Mouse (Mus musculus): ENCODE measurements around the gene H3f3b.

DNA sequence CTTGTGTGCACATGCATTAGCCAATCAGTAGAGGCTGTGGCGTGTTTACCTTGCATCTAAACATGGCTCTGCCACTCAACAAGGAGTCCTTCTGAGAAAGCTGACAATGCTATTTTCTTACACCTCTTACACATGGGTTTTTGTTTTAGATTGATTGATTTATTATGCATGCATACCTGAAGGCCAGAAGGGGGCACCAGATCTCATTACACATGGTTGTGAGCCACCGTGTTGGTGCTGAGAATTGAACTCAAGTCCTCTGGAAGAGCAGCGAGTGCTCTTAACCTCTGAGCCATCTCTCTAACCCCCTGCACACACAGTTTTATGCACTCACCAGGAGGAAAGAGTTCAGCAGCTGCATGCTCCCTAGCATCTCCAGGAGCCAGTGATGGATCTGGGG lies 24.9 kb downstream of the H3f3b start:
- peak; percentile 52 for TF ChIP-seq CTCF (IDR thresholded peaks at IDR 0.05; ENCODE audit: low read depth)
- TF ChIP-seq EP300 (optimal IDR thresholded peaks at IDR 0.05), result no peak

All from stomach, postnatal 0 days (tissue).